Mouse (Mus musculus) lung, embryonic 15.5 days (tissue): ENCODE measurements around the gene Dlg2. TPM values are rescaled to one million over a fixed set of nuclear protein-coding genes. Genes with fewer than 3 reads are reported as not detected.

Source experiments
- ATAC-seq: fragments of 200-750 bp; cut with Nextera tagmentation; 2 replicates; pipeline ENCODE4 v1.8.0; 2017; ENCODE audit warnings: moderate number of reproducible peaks, borderline replicate concordance; ENCODE audit not compliant: low FRiP score, low TSS enrichment; ENCODE audit errors: extremely low read depth
- H3K27ac ChIP-seq: fragments of 300-500 bp; sonication (generic); 2 replicates; pipeline ENCODE4 v1.5.1; 2015; ENCODE audit warnings: moderate library complexity, mild to moderate bottlenecking, inconsistent platforms
- H3K27me3 ChIP-seq: fragments of 300-500 bp; sonication (generic); 2 replicates; pipeline ENCODE4 v1.6.1; 2015; ENCODE audit warnings: inconsistent platforms
- H3K36me3 ChIP-seq: fragments of 300-500 bp; sonication (generic); 2 replicates; pipeline ENCODE4 v1.6.1; 2015; ENCODE audit warnings: inconsistent platforms
- H3K4me1 ChIP-seq: fragments of 300-500 bp; sonication (generic); 2 replicates; pipeline ENCODE4 v1.6.1; 2015; ENCODE audit warnings: inconsistent platforms
- H3K4me2 ChIP-seq: fragments of 300-500 bp; sonication (generic); 2 replicates; pipeline ENCODE4 v1.6.1; 2015; ENCODE audit warnings: inconsistent platforms, mild to moderate bottlenecking, moderate library complexity
- H3K4me3 ChIP-seq: fragments of 300-500 bp; sonication (generic); 2 replicates; pipeline ENCODE4 v1.5.1; 2015; ENCODE audit warnings: mild to moderate bottlenecking, inconsistent platforms
- H3K9ac ChIP-seq: fragments of 300-500 bp; sonication (generic); 2 replicates; pipeline ENCODE4 v1.6.1; 2015; ENCODE audit warnings: inconsistent platforms
- H3K9me3 ChIP-seq: fragments of 300-500 bp; sonication (generic); 2 replicates; pipeline ENCODE4 v1.6.1; 2016; ENCODE audit warnings: inconsistent platforms
- WGBS: fragments of 180-500 bp; shearing (Covaris S2); methylation state at CpG from one replicate; pipeline ENCODE4 v1.1.7; 2015; 5-methylcytosine and 5-hydroxymethylcytosine counted together
- polyA plus RNA-seq: library from polyadenylated mRNA; unstranded; fragments of >200 nt; fragmentation: Nextera tagmentation; extraction: Ambion mirVana; gene quantifications from 2 replicates; pipeline ENCODE4 v1.2.1, GENCODE M21; 2015

The Dlg2 gene
- polyA plus RNA-seq, 1 experiment from 2014 or later, result 2.3 TPM

GRCm38 (mm10) chr7:92044966-92045365 lies 1568.5 kb downstream of the Dlg2 start:
- Histone ChIP-seq H3K4me3 (no peak overlapping the region), H3K9ac (no peak overlapping the region), H3K4me1 (no peaks in the 10 kb centered on the region), H3K4me2 (no peak overlapping the region), H3K27me3 (no peaks in the 10 kb centered on the region), H3K27ac (no peak overlapping the region), H3K36me3 (no peaks in the 10 kb centered on the region), H3K9me3 (no peaks in the 10 kb centered on the region)
- ATAC-seq, result no peak
- WGBS, result 97% methylated on average over 1 of the region's 1 CpGs

- no peak overlapping the region for H3K4me2 ChIP-seq
- H3K4me3 ChIP-seq, result no peak overlapping the region
- no peak for ATAC-seq
- no peak overlapping the region for H3K9ac ChIP-seq
- H3K27me3 ChIP-seq, result no peaks in the 10 kb centered on the region
- H3K27ac ChIP-seq, result no peak overlapping the region
- no peaks in the 10 kb centered on the region for H3K9me3 ChIP-seq
- H3K4me1 ChIP-seq, result no peaks in the 10 kb centered on the region
- no peaks in the 10 kb centered on the region for H3K36me3 ChIP-seq
- 10% methylated on average over 2 of the region's 2 CpGs for WGBS
Observed at GRCm38 (mm10) chr7:92047271-92047670, 1570.8 kb downstream of the Dlg2 start.

DNA sequence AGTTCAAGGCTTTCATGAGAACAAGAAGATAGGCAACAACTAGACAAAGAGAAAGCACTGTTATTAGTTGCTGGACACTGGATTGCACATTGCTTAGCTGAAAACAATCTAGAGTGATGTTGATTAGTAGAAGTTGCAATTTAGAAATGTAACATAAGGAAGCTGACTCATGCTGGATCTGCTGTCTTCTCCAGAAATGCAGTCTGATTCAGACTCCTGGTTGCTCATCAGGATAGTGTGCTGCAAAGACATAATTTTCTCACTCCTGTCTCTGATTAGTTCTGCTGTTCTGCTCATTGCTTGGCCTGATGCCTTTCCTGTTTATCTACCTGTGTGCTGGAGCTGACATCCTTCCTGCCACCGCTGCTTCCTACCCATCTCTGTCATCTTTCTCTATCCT lies 1572.4 kb downstream of the Dlg2 start:
- no peak for ATAC-seq
- H3K9me3 ChIP-seq, result no peaks in the 10 kb centered on the region
- WGBS, result 66% methylated on average over 1 of the region's 1 CpGs

GRCm38 (mm10) chr7:92066851-92067250 lies 1590.4 kb downstream of the Dlg2 start:
- H3K27me3 ChIP-seq, result no peaks in the 10 kb centered on the region

More for the DNA sequence above, 1572.4 kb downstream of the Dlg2 start:
- Histone ChIP-seq H3K4me1 (no peaks in the 10 kb centered on the region), H3K4me3 (no peak overlapping the region), H3K27me3 (no peaks in the 10 kb centered on the region), H3K9ac (no peak overlapping the region), H3K27ac (no peak overlapping the region), H3K4me2 (no peak overlapping the region), H3K36me3 (no peaks in the 10 kb centered on the region)

GRCm38 (mm10) chr7:92087429-92087828 lies 1611.0 kb downstream of the Dlg2 start:
- no peaks in the 10 kb centered on the region for H3K9me3 ChIP-seq
- H3K36me3 ChIP-seq, result no peaks in the 10 kb centered on the region
- H3K27me3 ChIP-seq, result no peaks in the 10 kb centered on the region
- no peak overlapping the region for H3K27ac ChIP-seq
- H3K9ac ChIP-seq, result no peak overlapping the region
- no peaks in the 10 kb centered on the region for H3K4me1 ChIP-seq
- H3K4me2 ChIP-seq, result no peak overlapping the region
- WGBS, result 61% methylated on average over 2 of the region's 3 CpGs
- ATAC-seq, result no peak
- H3K4me3 ChIP-seq, result no peak overlapping the region

More at GRCm38 (mm10) chr7:92066851-92067250, 1590.4 kb downstream of the Dlg2 start:
- Histone ChIP-seq H3K9me3 (no peaks in the 10 kb centered on the region), H3K27ac (no peak overlapping the region), H3K4me3 (no peak overlapping the region), H3K4me1 (no peaks in the 10 kb centered on the region), H3K36me3 (no peaks in the 10 kb centered on the region), H3K4me2 (no peak overlapping the region), H3K9ac (no peak overlapping the region)
- ATAC-seq, result no peak
- WGBS, result 55% methylated on average over 4 of the region's 4 CpGs

GRCm38 (mm10) chr7:92093860-92094259 lies 1617.4 kb downstream of the Dlg2 start:
- no peak overlapping the region for H3K4me3 ChIP-seq
- no peak for ATAC-seq
- H3K36me3 ChIP-seq, result no peaks in the 10 kb centered on the region
- H3K9me3 ChIP-seq, result no peaks in the 10 kb centered on the region
- H3K9ac ChIP-seq, result no peak overlapping the region
- no peaks in the 10 kb centered on the region for H3K4me1 ChIP-seq
- H3K27me3 ChIP-seq, result no peaks in the 10 kb centered on the region
- H3K27ac ChIP-seq, result no peak overlapping the region
- no peak overlapping the region for H3K4me2 ChIP-seq
- WGBS, result 5% methylated on average over 3 of the region's 3 CpGs

- Histone ChIP-seq H3K9ac (no peak overlapping the region), H3K27me3 (no peaks in the 10 kb centered on the region), H3K9me3 (no peaks in the 10 kb centered on the region), H3K27ac (no peak overlapping the region), H3K4me1 (no peaks in the 10 kb centered on the region), H3K4me3 (no peak overlapping the region), H3K36me3 (no peaks in the 10 kb centered on the region), H3K4me2 (no peak overlapping the region)
- no peak for ATAC-seq
- 54% methylated on average over 3 of the region's 3 CpGs for WGBS
Observed at GRCm38 (mm10) chr7:92095198-92095597, 1618.7 kb downstream of the Dlg2 start.

GRCm38 (mm10) chr7:92100847-92101246 lies 1624.4 kb downstream of the Dlg2 start:
- Histone ChIP-seq H3K27me3 (peaks cover 4% of the 10 kb centered on the region; the same call in 1 of the 2 replicates), H3K4me3 (no peak overlapping the region), H3K9me3 (no peaks in the 10 kb centered on the region), H3K9ac (no peak overlapping the region), H3K4me2 (no peak overlapping the region), H3K36me3 (no peaks in the 10 kb centered on the region), H3K27ac (no peak overlapping the region), H3K4me1 (no peaks in the 10 kb centered on the region)
- 84% methylated on average over 2 of the region's 2 CpGs for WGBS
- ATAC-seq, result no peak

- 16% methylated on average over 4 of the region's 4 CpGs for WGBS
- Histone ChIP-seq H3K27ac (no peak overlapping the region), H3K4me1 (no peaks in the 10 kb centered on the region), H3K9ac (no peak overlapping the region), H3K4me2 (no peak overlapping the region), H3K9me3 (no peaks in the 10 kb centered on the region), H3K4me3 (no peak overlapping the region), H3K27me3 (peaks cover 4% of the 10 kb centered on the region; the same call in 1 of the 2 replicates), H3K36me3 (no peaks in the 10 kb centered on the region)
- ATAC-seq, result no peak
Observed at GRCm38 (mm10) chr7:92102892-92103543, 1626.5 kb downstream of the Dlg2 start.

GRCm38 (mm10) chr7:92105477-92105876 lies 1629.0 kb downstream of the Dlg2 start:
- ATAC-seq, result no peak
- no peaks in the 10 kb centered on the region for H3K4me1 ChIP-seq
- peaks cover 4% of the 10 kb centered on the region; the same call in 1 of the 2 replicates for H3K27me3 ChIP-seq
- H3K4me2 ChIP-seq, result no peak overlapping the region
- H3K36me3 ChIP-seq, result no peaks in the 10 kb centered on the region
- 24% methylated on average over 2 of the region's 2 CpGs for WGBS
- no peak overlapping the region for H3K27ac ChIP-seq
- no peak overlapping the region for H3K9ac ChIP-seq
- no peak overlapping the region for H3K4me3 ChIP-seq
- H3K9me3 ChIP-seq, result no peaks in the 10 kb centered on the region

- Histone ChIP-seq H3K4me1 (no peaks in the 10 kb centered on the region), H3K36me3 (no peaks in the 10 kb centered on the region), H3K9me3 (no peaks in the 10 kb centered on the region), H3K4me3 (no peak overlapping the region), H3K27me3 (peaks cover 4% of the 10 kb centered on the region; the same call in 1 of the 2 replicates), H3K27ac (no peak overlapping the region), H3K9ac (no peak overlapping the region), H3K4me2 (no peak overlapping the region)
- no peak for ATAC-seq
- 60% methylated on average over 2 of the region's 2 CpGs for WGBS
Observed at GRCm38 (mm10) chr7:92105956-92106355, 1629.5 kb downstream of the Dlg2 start.

GRCm38 (mm10) chr7:92113065-92113464 lies 1636.6 kb downstream of the Dlg2 start:
- no peaks in the 10 kb centered on the region for H3K9me3 ChIP-seq
- no peaks in the 10 kb centered on the region for H3K27me3 ChIP-seq
- WGBS, result 69% methylated on average over 4 of the region's 4 CpGs
- no peak overlapping the region for H3K9ac ChIP-seq
- H3K36me3 ChIP-seq, result no peaks in the 10 kb centered on the region
- H3K4me1 ChIP-seq, result no peaks in the 10 kb centered on the region
- ATAC-seq, result no peak
- H3K4me3 ChIP-seq, result no peak overlapping the region
- no peak overlapping the region for H3K4me2 ChIP-seq
- H3K27ac ChIP-seq, result no peak overlapping the region
